Mouse (Mus musculus) ES-E14 (cell line): ENCODE measurements at regions not wholly inside any gene's neighbourhood (a gene's known extent, or its start where the extent isn't known, plus 50 kb on each side); places are given as distances from the start of the nearest gene placed in this dataset.

Source experiments
- CHD2 ChIP-seq: IDR thresholded peaks from 2 replicates; pipeline ENCODE4 v1.6.1; 2014; ENCODE audit warnings: mild to moderate bottlenecking, low read depth, low read length, inconsistent platforms
- HCFC1 ChIP-seq: IDR thresholded peaks from 2 replicates; pipeline ENCODE4 v1.6.1; 2012; ENCODE audit warnings: low read length, inconsistent platforms, borderline replicate concordance; ENCODE audit not compliant: insufficient read depth
- MAFK ChIP-seq: IDR thresholded peaks from 2 replicates; pipeline ENCODE4 v1.6.1; 2014; ENCODE audit warnings: mild to moderate bottlenecking, low read depth, low read length, inconsistent platforms; ENCODE audit not compliant: insufficient read depth
- ZC3H11A ChIP-seq: IDR thresholded peaks from 2 replicates; pipeline ENCODE4 v1.6.1; 2012; ENCODE audit warnings: low read depth, mild to moderate bottlenecking, inconsistent platforms, low read length, borderline replicate concordance
- ZNF384 ChIP-seq: IDR thresholded peaks from 2 replicates; pipeline ENCODE4 v1.6.1; 2012; ENCODE audit warnings: low read depth, low read length, inconsistent platforms

DNA sequence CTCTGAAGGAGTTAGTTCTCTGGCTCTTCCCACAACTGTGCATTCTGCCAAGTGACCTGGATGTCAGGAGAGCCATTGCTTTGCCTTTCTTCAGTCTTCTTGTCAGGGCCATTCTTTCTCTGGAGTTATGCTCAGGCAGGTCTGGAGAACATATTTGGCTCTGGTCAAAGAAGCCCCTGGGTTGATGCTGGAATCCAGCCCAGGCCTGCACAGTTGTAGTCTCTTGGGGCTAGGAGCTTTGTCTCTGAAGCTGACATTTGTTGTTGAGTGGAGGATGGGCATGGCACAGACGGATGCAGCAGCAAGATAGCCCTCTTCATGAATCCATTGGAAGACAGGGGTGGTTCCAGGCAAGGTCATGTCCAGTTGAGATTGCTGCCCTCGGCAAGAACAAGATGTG is 411.4 kb upstream of the Mki67 start:
- TF ChIP-seq HCFC1 (no peak), MAFK (no peak), ZC3H11A (no peak), CHD2 (no peak), ZNF384 (no peak)
